Mouse (Mus musculus): ENCODE data around the gene Rnf43.

- TF ChIP-seq CTCF (IDR thresholded peaks at IDR 0.05; ENCODE audit: control insufficient read depth, insufficient read depth, insufficient read length) = no peak
- no peak for TF ChIP-seq MYOD1 (IDR thresholded peaks at IDR 0.05; ENCODE audit: control insufficient read depth, insufficient read length, low read depth)
Observed at GRCm38 (mm10) chr11:87701877-87702620, 39.5 kb downstream of the Rnf43 start.

Measured in C2C12 (cell line).